Mouse (Mus musculus): ENCODE measurements around the gene Mfng.
A peak's percentile ranks its signal among the peaks of the same experiment; 100 is the strongest.

The Mfng gene

GRCm38 (mm10) chr15:78716936-78717335, 56.3 kb downstream of the Mfng start:
- DNase-seq (ENCODE audit: low spot score in 2 of 2): peak in 1 of 2 experiments; percentile 61

GRCm38 (mm10) chr15:78715856-78716255, 57.4 kb downstream of the Mfng start:
- no peak for DNase-seq (ENCODE audit: low spot score in 2 of 2)

- DNase-seq (ENCODE audit: low spot score in 2 of 2): peak in 1 of 2 experiments; percentile 64
Measured at GRCm38 (mm10) chr15:78713751-78714150, 59.5 kb downstream of the Mfng start.

- peak; percentile 72 to 81 for DNase-seq (ENCODE audit: low spot score in 2 of 2)
Measured at GRCm38 (mm10) chr15:78712335-78713258, 60.7 kb downstream of the Mfng start.

GRCm38 (mm10) chr15:78711935-78712334, 61.3 kb downstream of the Mfng start:
- peak; percentile 84 to 89 for DNase-seq (ENCODE audit: low spot score in 2 of 2)

- DNase-seq (ENCODE audit: low spot score in 2 of 2): peak in 1 of 2 experiments; percentile 64
Measured at GRCm38 (mm10) chr15:78710634-78711033, 62.6 kb downstream of the Mfng start.

GRCm38 (mm10) chr15:78709767-78710166, 63.5 kb downstream of the Mfng start:
- peak; percentile 77 to 83 for DNase-seq (ENCODE audit: low spot score in 2 of 2)

GRCm38 (mm10) chr15:78706630-78707029, 66.6 kb downstream of the Mfng start:
- no peak for DNase-seq (ENCODE audit: low spot score in 2 of 2)
